Mouse (Mus musculus): Measurements from ENCODE around the gene Gm28308. TPM values are rescaled to one million over a fixed set of nuclear protein-coding genes. Genes with fewer than 3 reads are reported as not detected.

The Gm28308 gene
- polyA plus RNA-seq, 1 experiment from 2014 or later = not detected

DNA sequence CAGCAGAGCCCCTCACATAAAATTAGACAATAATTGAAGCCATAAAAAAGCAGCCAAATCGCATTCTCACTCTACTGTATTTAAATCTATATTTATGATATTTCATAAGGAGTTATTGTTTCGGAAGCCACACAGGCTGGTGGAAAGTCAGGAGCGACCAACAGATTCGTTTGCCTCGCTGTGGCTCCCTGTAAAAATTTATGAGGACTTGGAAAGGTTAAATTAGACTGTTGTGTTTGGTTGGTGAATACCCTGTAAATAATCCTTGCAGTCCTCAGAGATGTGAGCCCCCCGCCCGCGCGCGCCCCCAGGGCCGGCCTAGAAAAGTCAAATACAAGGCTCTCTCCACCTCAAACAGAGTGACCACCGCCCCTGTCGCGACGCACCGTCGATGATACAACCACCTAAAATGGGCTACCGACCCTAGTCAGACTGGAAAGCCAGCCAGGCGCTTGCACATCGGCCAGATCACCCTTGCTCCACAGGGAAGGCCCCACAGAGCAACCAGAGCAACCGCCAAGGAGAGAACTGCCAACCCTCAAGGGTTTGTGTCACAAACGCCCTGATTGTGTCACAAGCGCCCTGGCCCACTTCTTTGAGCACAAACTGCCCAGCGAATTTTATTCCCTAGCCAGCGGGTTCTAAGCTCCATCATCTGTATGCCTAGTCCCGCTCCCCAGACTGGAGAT, 13.6 kb upstream of the Gm28308 start:
- whole genome bisulfite sequencing = 4% methylated on average over 26 of the region's 26 CpGs
- Histone ChIP-seq H3K4me1 (0 out of 2 replicates have a peak, but pooled peaks cover 1% of the 10 kb centered on the region), H3K36me3 (replicated peaks) (no peaks in the 10 kb centered on the region), H3K4me3 (no peak overlapping the region), H3K4me2 (no peak overlapping the region), H3K27ac (no peak overlapping the region), H3K27me3 (replicated peaks) (peaks cover 93% of the 10 kb centered on the region), H3K9ac (no peak overlapping the region), H3K9me3 (no peaks in the 10 kb centered on the region)
- no peak for ATAC-seq (replicated peaks)

DNA sequence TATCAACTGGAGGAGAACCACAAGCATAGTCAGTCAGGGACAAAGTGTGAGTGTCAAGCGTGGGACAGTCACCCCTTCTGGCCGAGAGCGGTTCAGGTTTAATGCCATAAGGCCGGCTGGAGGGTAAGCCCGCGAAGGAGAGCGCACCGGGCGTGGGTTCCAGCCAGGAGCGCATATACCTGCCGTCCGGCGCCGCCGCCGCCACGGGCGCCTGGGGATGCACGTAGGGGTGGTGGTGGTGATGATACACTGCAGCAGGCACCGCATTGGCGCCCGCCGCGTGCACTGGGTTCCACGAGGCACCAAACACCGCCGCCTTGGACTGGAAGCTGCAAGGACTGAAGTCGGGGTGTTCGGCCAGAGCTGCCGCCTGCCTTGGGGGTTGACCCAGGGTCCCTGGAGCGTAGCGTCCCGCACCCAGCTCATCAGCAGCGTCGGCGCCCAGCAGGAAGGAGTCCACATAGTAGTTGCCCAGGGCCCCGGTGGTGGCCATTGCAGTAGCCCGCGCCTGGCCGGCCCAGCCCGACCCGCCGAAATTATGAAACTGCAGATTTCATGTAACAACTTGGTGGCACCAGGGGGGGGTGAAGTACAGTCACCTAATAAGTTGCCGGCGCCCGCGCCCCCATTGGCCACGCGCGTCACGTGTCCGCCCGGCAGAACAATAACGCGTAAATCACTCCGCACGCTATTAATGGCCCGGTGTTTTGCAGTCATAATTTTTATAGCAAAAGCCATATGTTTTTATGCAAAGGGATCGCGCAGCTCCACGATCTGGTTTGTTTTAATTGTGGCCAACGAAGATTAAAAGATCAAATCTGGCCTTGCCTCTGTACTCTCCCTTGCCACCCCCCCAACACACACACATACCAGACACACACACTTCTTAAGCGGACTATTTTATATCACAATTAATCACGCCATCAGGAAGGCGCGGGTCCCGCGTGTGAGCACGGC, 12.8 kb upstream of the Gm28308 start:
- Histone ChIP-seq H3K4me2 (no peak overlapping the region), H3K4me3 (no peak overlapping the region), H3K9ac (no peak overlapping the region), H3K9me3 (no peaks in the 10 kb centered on the region), H3K36me3 (replicated peaks) (no peaks in the 10 kb centered on the region), H3K27ac (no peak overlapping the region), H3K27me3 (replicated peaks) (peaks cover 97% of the 10 kb centered on the region), H3K4me1 (peaks cover 6% of the 10 kb centered on the region; the same call in 1 of the 2 replicates)
- 3% methylated on average over 67 of the region's 69 CpGs for WGBS
- ATAC-seq (replicated peaks) = no peak

GRCm38 (mm10) chr6:52224895-52225611, 11.9 kb upstream of the Gm28308 start:
- Histone ChIP-seq H3K4me2 (no peak overlapping the region), H3K27me3 (replicated peaks) (peaks cover 97% of the 10 kb centered on the region), H3K36me3 (replicated peaks) (no peaks in the 10 kb centered on the region), H3K9ac (no peak overlapping the region), H3K4me1 (peaks cover 6% of the 10 kb centered on the region; the same call in 1 of the 2 replicates), H3K4me3 (no peak overlapping the region), H3K27ac (no peak overlapping the region), H3K9me3 (no peaks in the 10 kb centered on the region)
- ATAC-seq (replicated peaks) = no peak
- under 1% methylated on average over 36 of the region's 36 CpGs for WGBS

DNA sequence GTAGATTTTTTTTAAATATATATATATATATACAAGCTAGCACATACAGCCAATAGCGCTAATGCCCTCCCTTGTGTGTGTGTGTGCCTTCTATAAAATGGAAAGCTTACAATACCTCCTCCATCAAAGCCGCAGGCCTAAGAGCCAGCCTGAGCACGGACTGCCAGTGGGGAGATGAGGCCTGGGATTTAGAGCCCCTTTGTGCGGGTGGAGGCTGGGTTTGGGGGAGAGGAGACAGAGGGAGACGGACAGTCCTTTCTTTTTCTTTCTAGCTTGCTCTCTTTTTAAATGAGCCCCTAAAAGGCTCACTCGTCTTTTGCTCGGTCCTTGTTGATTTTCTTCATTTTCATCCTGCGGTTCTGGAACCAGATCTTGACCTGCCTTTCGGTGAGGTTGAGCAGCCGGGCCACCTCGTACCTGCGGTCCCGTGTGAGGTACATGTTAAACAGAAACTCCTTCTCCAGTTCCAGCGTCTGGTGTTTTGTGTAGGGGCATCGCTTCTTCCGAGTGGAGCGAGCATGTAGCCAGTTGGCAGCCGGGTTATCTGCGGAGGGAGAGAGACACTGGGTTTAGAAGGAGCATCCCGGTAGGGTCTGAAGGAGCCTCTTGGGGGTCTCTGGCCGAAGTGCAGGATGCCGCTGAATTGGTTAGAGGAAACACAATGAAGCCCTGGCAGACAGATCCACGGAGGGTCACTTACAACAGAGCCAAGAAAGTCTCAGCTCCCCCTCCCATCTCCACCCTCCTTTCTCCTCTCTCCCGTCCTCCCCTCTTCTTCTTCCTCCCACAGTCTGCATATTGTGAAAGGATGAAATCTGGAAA, 11.0 kb upstream of the Gm28308 start:
- no peak overlapping the region for H3K27ac ChIP-seq
- ATAC-seq (replicated peaks) = no peak
- peaks cover 6% of the 10 kb centered on the region; the same call in 1 of the 2 replicates for H3K4me1 ChIP-seq
- no peak overlapping the region for H3K9ac ChIP-seq
- no peak overlapping the region for H3K4me2 ChIP-seq
- no peak overlapping the region for H3K4me3 ChIP-seq
- H3K36me3 ChIP-seq (replicated peaks) = no peaks in the 10 kb centered on the region
- WGBS = 2% methylated on average over 24 of the region's 24 CpGs
- no peaks in the 10 kb centered on the region for H3K9me3 ChIP-seq
- H3K27me3 ChIP-seq (replicated peaks) = peaks cover 97% of the 10 kb centered on the region

DNA sequence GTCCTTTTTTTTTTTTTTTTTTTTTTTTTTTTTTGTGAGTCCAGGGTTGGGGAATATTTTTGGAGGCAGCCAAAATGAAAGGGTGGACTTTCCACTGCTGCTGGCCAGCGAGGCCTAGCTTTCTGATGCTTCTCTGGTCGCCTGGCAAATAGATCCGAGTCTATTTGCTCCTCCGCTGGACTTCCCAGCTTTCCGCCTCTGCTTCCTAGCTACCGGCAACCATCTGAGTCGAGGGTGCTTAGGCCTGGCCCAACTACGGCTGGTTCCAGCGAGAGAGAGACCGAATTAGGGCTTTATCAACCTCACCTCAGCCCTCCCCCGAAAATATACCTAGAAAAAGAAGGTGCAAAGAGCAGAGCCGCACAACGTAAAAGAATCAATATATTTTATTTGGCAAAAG, 9.6 kb upstream of the Gm28308 start:
- no peak overlapping the region for H3K4me3 ChIP-seq
- H3K9ac ChIP-seq = no peak overlapping the region
- 10% methylated on average over 13 of the region's 13 CpGs for WGBS
- no peak overlapping the region for H3K27ac ChIP-seq
- H3K9me3 ChIP-seq = no peaks in the 10 kb centered on the region
- H3K4me2 ChIP-seq = no peak overlapping the region
- peaks cover 98% of the 10 kb centered on the region for H3K27me3 ChIP-seq (replicated peaks)
- no peak for ATAC-seq (replicated peaks)
- H3K4me1 ChIP-seq = peaks cover 6% of the 10 kb centered on the region; the same call in 1 of the 2 replicates
- no peaks in the 10 kb centered on the region for H3K36me3 ChIP-seq (replicated peaks)

GRCm38 (mm10) chr6:52221993-52222685, 9.0 kb upstream of the Gm28308 start:
- ATAC-seq (replicated peaks) = peak; percentile 59
- peak overlapping the region; percentile 48; the same call in 1 of the 2 replicates for H3K4me3 ChIP-seq
- peaks cover 98% of the 10 kb centered on the region for H3K27me3 ChIP-seq (replicated peaks)
- H3K4me2 ChIP-seq = no peak overlapping the region; the same call in 1 of the 2 replicates
- H3K27ac ChIP-seq = no peak overlapping the region
- no peak overlapping the region for H3K9ac ChIP-seq
- WGBS = 6% methylated on average over 21 of the region's 21 CpGs
- no peaks in the 10 kb centered on the region for H3K36me3 ChIP-seq (replicated peaks)
- H3K4me1 ChIP-seq = peaks cover 12% of the 10 kb centered on the region
- no peaks in the 10 kb centered on the region for H3K9me3 ChIP-seq

GRCm38 (mm10) chr6:52221337-52221992, 8.3 kb upstream of the Gm28308 start, which contains the start of gene Hoxa7:
TSS of gene Hoxa7 (minus strand) at chr6:52221854.
- H3K36me3 ChIP-seq (replicated peaks) = no peaks in the 10 kb centered on the region
- peak within 1 kb of the TSS; percentile 48 for H3K4me3 ChIP-seq
- H3K9me3 ChIP-seq = no peaks in the 10 kb centered on the region
- peaks cover 98% of the 10 kb centered on the region for H3K27me3 ChIP-seq (replicated peaks)
- H3K9ac ChIP-seq = peak within 1 kb of the TSS; percentile 35
- peak within 1 kb of the TSS; percentile 88 for H3K4me2 ChIP-seq
- under 1% methylated on average over 46 of the region's 46 CpGs for WGBS
- peak; percentile 73 for ATAC-seq (replicated peaks)
- peaks cover 17% of the 10 kb centered on the region for H3K4me1 ChIP-seq
- H3K27ac ChIP-seq = no peak within 1 kb of the TSS

GRCm38 (mm10) chr6:52220865-52221310, 7.7 kb upstream of the Gm28308 start:
- 7% methylated on average over 12 of the region's 12 CpGs for WGBS
- ATAC-seq (replicated peaks) = no peak

DNA sequence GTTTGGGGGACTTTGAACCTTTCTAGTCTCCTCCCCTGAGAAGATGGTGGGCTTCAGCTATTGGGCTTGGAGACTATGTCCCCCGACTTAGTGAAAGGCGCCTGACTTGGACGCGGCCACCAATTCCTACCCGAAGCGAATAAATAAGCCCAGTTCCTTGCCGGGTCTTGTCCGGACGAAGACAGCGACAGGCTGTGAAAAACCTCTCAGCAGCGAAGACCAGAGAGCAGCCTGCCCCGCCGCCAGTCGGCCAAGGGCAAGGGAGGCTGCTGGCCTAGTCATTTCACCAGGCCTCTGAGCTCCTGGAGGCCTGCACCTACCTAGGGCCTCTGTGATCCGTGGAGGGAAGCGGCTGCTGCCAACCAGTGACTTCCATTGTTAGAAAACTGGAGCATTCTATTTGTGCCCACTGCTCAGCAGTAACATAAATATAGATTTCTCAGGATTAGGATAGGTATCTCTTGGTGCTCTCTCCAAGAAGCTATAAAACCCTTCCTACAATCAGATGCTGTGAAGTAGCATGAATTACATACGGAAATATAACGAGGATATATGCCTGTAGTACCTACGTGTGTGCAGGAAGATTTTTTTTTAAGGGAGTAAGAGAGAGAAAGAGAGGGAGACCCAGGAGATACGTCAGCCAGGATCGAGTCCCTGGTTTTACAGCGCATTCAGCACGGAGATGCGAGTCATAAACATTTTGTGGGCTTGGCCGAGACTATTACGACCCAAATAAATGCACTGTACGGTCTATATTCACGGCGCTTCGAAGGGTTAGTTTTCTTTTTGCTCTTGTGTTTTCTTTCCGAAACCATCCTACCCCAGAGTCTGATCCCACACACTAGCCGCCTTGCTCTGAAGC, 7.1 kb upstream of the Gm28308 start:
- Histone ChIP-seq H3K4me1 (peaks cover 17% of the 10 kb centered on the region), H3K9ac (no peak overlapping the region), H3K27ac (no peak overlapping the region), H3K9me3 (no peaks in the 10 kb centered on the region), H3K27me3 (replicated peaks) (peaks cover 98% of the 10 kb centered on the region), H3K4me3 (no peak overlapping the region), H3K4me2 (no peak overlapping the region), H3K36me3 (replicated peaks) (no peaks in the 10 kb centered on the region)
- ATAC-seq (replicated peaks) = no peak
- 10% methylated on average over 32 of the region's 32 CpGs for WGBS

More at GRCm38 (mm10) chr6:52220865-52221310, 7.7 kb upstream of the Gm28308 start:
- peaks cover 17% of the 10 kb centered on the region for H3K4me1 ChIP-seq
- no peak overlapping the region for H3K27ac ChIP-seq
- peak overlapping the region; percentile 48; the same call in 1 of the 2 replicates for H3K4me3 ChIP-seq
- H3K27me3 ChIP-seq (replicated peaks) = peaks cover 98% of the 10 kb centered on the region
- H3K36me3 ChIP-seq (replicated peaks) = no peaks in the 10 kb centered on the region
- H3K9me3 ChIP-seq = no peaks in the 10 kb centered on the region
- peak overlapping the region; percentile 88 for H3K4me2 ChIP-seq
- no peak overlapping the region for H3K9ac ChIP-seq
